Mouse (Mus musculus) kidney, adult 2 months (tissue): ENCODE data around the gene Sec22c.

Experiments used
- CTCF ChIP-seq: fragments of 200-500 bp; conservative IDR thresholded peaks from 2 replicates; pipeline ENCODE4 v1.5.1; 2011; ENCODE audit warnings: low read depth, mild to moderate bottlenecking, control low read depth, low read length, moderate library complexity, mixed read lengths; ENCODE audit not compliant: insufficient read depth, insufficient read length
- POLR2A ChIP-seq: fragments of 200-500 bp; IDR thresholded peaks from one replicate; pipeline ENCODE4 v1.6.1; 2011; ENCODE audit warnings: low read depth, low read length, control low read depth

GRCm38 (mm10) chr9:121641235-121641915, 63.9 kb downstream of the Sec22c start:
- TF ChIP-seq POLR2A, result no peak
- TF ChIP-seq CTCF, result no peak
